Comparison of ENCODE assay signal across 8 mouse cellular contexts in the genomic region with DNA sequence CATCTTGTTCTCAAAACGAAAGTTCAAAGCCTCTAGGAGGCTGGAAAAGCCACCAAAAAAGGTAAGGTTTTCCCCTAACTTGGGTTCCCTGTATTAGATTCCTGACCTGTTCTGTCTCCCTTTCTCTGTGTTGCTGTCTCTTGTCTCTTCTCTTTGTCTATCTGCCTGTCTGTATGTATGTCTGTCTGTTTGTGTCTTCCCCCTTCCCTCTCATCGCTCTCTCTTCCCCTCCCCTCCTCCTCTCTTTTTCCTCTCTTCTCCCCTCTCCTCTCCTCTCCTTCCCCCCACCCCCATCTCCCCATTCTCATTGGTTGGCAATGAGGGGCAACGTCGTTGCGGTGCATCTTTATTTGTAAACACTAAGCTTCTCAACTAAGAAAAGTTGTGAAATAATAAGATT. TPM values are rescaled to one million over a fixed set of nuclear protein-coding genes. Genes with fewer than 3 reads are reported as not detected.
DNase-seq lines count a peak whose midpoint lies in the region; ATAC-seq and TF ChIP-seq lines count a peak whose summit lies in the region.

Gene Ino80b, minus strand, starts transcription at position 101 of the 400 bp plus-strand sequence.

- peaks cover 16 to 25% of the 10 kb centered on the region in 2 experiments for H3K4me1 ChIP-seq in heart, embryonic 14.5 days (ENCODE audit: control insufficient read depth in 2 of 2, insufficient read depth in 2 of 2, low read length in 2 of 2)
- H3K4me1 ChIP-seq in neural tube, embryonic 14.5 days (ENCODE audit: control insufficient read depth, insufficient read depth, low read length), result peaks cover 25% of the 10 kb centered on the region

- H3K4me2 ChIP-seq in heart, embryonic 14.5 days (ENCODE audit: low read length), result peak within 1 kb of the TSS; percentile 88
- peak within 1 kb of the TSS; percentile 83 for H3K4me2 ChIP-seq in neural tube, embryonic 14.5 days (ENCODE audit: low read depth, low read length)

- H3K9ac ChIP-seq in heart, embryonic 14.5 days (ENCODE audit: low read length), result peak within 1 kb of the TSS; percentile 81
- H3K9ac ChIP-seq in neural tube, embryonic 14.5 days (replicated peaks; ENCODE audit: low read depth, low read length), result peak within 1 kb of the TSS; percentile 63

- H3K9me3 ChIP-seq in heart, embryonic 14.5 days (ENCODE audit: control insufficient read depth, low read length), result no peaks in the 10 kb centered on the region
- no peaks in the 10 kb centered on the region for H3K9me3 ChIP-seq in neural tube, embryonic 14.5 days (ENCODE audit: control insufficient read depth, low read length)

- H3K4me3 ChIP-seq in left cerebral cortex, adult 2 months, result peak within 1 kb of the TSS; percentile 70
- peak within 1 kb of the TSS; percentile 69 to 80 for H3K4me3 ChIP-seq in heart, embryonic 14.5 days (ENCODE audit: control insufficient read depth in 1 of 2, insufficient read depth in 1 of 2, low read depth in 1 of 2, low read length in 2 of 2)
- H3K4me3 ChIP-seq in neural tube, embryonic 14.5 days (ENCODE audit: low read depth, low read length), result peak within 1 kb of the TSS; percentile 68

- no peak for DNase-seq in left cerebral cortex, adult 2 months (ENCODE audit: extremely low spot score in 1 of 2, low spot score in 2 of 2)
- no peak for DNase-seq in left cerebral cortex, adult 9 months (ENCODE audit: low spot score in 2 of 2)
- DNase-seq in brain, embryonic 14.5 days (ENCODE audit: low read depth), result no peak
- DNase-seq in left cerebral cortex, postnatal 4 days, result no peak
- DNase-seq in right cerebral cortex, postnatal 10 days (ENCODE audit: low spot score in 2 of 2), result no peak
- no peak for DNase-seq in urinary bladder, adult 18-20 months (ENCODE audit: low spot score in 2 of 2)

- 0 out of 2 replicates have a peak, but pooled peaks cover 6% of the 10 kb centered on the region for H3K36me3 ChIP-seq in heart, embryonic 14.5 days (ENCODE audit: control insufficient read depth, insufficient read depth, low read length)
- H3K36me3 ChIP-seq in neural tube, embryonic 14.5 days (ENCODE audit: control insufficient read depth, insufficient read depth, low read length), result no peaks in the 10 kb centered on the region

- H3K27ac ChIP-seq in left cerebral cortex, adult 2 months, result peak within 1 kb of the TSS; percentile 65
- H3K27ac ChIP-seq in heart, embryonic 14.5 days (replicated peaks in 1 of 2; ENCODE audit: control insufficient read depth in 1 of 2, insufficient read depth in 1 of 2, low read depth in 2 of 2, low read length in 2 of 2), result 0 out of 4 replicates have a peak within 1 kb of the TSS, but pooled peaks of 1 of the 2 experiments have one; percentile 46
- peak within 1 kb of the TSS; percentile 46; the same call in 1 of the 2 replicates for H3K27ac ChIP-seq in neural tube, embryonic 14.5 days (ENCODE audit: low read depth, low read length)

- no peak for TF ChIP-seq POLR2A in brain, embryonic 14.5 days (IDR thresholded peaks at IDR 0.05; ENCODE audit: borderline replicate concordance, extremely low read depth, insufficient read depth, insufficient read length, poor library complexity, severe bottlenecking)

- no peaks in the 10 kb centered on the region for H3K27me3 ChIP-seq in heart, embryonic 14.5 days (ENCODE audit: control insufficient read depth, insufficient read depth, low read length)
- H3K27me3 ChIP-seq in neural tube, embryonic 14.5 days (ENCODE audit: control insufficient read depth, insufficient read depth, low read length), result no peaks in the 10 kb centered on the region

- intact Hi-C loops in left cerebral cortex, adult 2 months (cut with DNase I), result loop anchor here (2.0 kb wide), 1 partner anchor 17 kb away; no protein-coding TSS in a partner anchor
- intact Hi-C loops in left cerebral cortex, postnatal 4 days (cut with DNase I), result no loop called here

- ATAC-seq in heart, embryonic 14.5 days (ENCODE audit: insufficient number of reproducible peaks, insufficient read depth, low FRiP score, low read depth), result no peak
- ATAC-seq in neural tube, embryonic 14.5 days (ENCODE audit: low read depth), result no peak

- WGBS in heart, embryonic 14.5 days, result 26% methylated on average over 5 of the region's 5 CpGs
- WGBS in neural tube, embryonic 14.5 days, result 25% methylated on average over 5 of the region's 5 CpGs

- no peak for TF ChIP-seq CTCF in left cerebral cortex, adult 2 months (IDR thresholded peaks at IDR 0.05)
- TF ChIP-seq CTCF in brain, embryonic 14.5 days (IDR thresholded peaks at IDR 0.05; ENCODE audit: borderline replicate concordance, extremely low read depth, insufficient read depth, insufficient read length), result no peak

RNA-seq across cellular contexts. Expression of gene Ino80b, which starts in this region (rescaled TPM):
- total RNA-seq in left cerebral cortex, adult 2 months (2021), result 10 to 100 TPM; 19.9 to 22.2 TPM
- polyA plus RNA-seq in brain, embryonic 14.5 days (2012; rRNA removed), result 43.4 and 47.9 TPM in 2 replicates
- 10.3 and 11.3 TPM in 2 replicates for polyA plus RNA-seq in heart, embryonic 14.5 days (2014; fragmentation: Nextera tagmentation; extraction: Ambion mirVana)
- total RNA-seq in left cerebral cortex, postnatal 4 days (2021), result 10 to 100 TPM; 24.9 to 26.4 TPM
- 13.5 and 14.3 TPM in 2 replicates for polyA plus RNA-seq in neural tube, embryonic 14.5 days (2014; fragmentation: Nextera tagmentation; extraction: Ambion mirVana)
